Mouse (Mus musculus) 416B (cell line): ENCODE results near the gene Grin2c.

ENCODE experiments used
- DNase-seq: peaks from one replicate; pipeline ENCODE4 v3.0.0; 2011; ENCODE audit warnings: low read depth

Grin2c gene

GRCm38 (mm10) chr11:115231168-115231915 lies 35.7 kb downstream of the Grin2c start:
- DNase-seq = peak; percentile 62

DNA sequence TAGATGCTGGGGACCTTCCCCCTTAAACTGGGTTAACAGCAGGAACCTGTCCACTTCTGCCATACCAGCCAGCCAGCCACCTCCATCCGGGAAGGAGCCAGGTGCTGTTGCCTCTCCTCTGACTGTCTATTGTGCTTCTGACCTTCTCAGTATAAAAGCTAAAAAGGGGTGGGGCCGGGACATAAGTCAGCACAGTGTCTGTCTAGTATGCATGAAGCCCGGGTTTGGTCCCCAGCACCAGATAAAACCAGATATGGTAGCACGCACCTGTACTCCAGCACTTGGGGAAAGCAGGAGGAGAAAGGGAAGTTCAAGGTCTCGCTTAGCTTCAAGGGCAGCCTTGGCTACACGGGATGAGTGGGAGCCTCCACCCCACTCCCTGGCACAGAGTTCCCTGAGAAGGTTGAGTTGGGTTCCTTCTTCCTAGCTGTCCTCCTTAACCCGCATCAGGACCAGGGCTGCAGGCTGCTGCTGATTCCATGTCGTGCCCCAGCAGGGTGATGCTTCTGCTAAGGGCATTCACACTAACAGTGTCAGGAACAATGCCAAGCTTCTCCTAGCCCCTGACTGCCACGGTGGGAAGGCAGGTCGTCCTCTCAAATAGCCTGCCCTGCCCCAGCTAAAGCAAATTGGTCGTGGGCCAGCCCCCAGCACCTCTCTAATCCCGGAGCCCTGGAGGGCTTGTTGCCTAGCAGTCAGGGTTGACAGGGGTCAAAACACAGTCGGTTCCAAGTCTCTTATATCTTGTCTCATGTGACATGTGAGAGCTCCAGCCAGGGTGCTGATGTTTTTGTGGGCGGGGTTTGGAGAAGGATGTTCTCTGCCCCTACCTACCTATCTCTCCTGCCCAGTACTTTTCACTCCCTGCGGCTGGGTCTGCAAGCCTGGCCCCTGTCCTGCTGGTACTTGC lies 37.8 kb downstream of the Grin2c start:
- no peak for DNase-seq

DNA sequence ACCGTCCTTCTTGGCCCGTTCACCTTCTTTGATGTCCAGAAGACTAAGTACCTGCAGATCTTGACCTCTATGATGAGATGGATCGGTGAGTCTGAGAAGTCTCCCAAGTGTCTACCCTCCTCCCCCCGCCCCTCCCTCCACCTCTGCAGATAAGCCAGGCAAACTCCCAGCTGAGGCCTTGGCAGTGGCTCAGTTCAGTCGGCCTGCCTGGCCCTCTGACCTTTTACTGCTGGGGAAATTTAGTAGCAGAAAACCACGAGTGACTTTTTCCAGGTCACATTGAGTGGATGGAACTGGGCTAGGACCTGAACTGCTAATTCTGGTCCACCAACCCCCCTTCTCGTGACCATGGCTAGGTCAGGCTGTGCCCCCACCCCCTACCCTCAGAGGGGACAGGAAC lies 38.6 kb downstream of the Grin2c start:
- DNase-seq = no peak

GRCm38 (mm10) chr11:115227640-115228039 lies 39.4 kb downstream of the Grin2c start:
- DNase-seq = no peak

DNA sequence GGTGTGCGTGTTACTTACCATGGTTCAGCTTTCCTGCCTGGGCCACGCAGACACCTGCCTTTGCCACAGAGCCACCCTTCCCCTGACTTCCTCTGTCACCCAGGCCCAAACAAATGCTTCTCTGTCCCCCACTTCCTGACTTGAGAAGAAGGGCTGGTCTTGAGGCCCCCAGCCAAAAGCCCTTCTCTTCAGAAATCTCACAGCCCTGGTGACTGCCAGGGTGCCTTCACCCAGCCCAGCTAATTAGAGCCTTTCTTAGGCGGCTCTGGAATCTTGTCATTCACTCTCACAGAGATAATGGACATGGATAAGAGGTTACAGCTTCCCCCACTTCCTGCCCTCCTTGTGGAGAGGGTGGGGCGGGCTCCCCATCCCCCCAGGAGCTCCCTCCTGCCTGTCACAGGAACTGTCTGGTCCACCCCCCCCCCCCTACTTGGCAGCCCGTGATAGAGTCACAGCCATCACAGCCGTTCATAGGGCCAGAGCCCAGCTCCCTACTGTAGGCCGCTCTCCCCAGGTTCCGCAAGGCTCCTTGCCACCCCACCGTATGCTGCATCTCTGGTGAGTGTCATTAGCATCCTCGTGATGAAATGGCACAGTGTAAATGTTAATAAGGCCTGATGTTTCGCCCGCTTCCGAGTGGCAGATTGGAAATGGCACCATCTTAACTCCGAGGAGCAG lies 40.1 kb downstream of the Grin2c start:
- peak; percentile 11 for DNase-seq

- DNase-seq = no peak
Observed at GRCm38 (mm10) chr11:115225301-115225700, 41.7 kb downstream of the Grin2c start.

- DNase-seq = peak; percentile 43
Observed at GRCm38 (mm10) chr11:115224889-115225288, 42.2 kb downstream of the Grin2c start.

DNA sequence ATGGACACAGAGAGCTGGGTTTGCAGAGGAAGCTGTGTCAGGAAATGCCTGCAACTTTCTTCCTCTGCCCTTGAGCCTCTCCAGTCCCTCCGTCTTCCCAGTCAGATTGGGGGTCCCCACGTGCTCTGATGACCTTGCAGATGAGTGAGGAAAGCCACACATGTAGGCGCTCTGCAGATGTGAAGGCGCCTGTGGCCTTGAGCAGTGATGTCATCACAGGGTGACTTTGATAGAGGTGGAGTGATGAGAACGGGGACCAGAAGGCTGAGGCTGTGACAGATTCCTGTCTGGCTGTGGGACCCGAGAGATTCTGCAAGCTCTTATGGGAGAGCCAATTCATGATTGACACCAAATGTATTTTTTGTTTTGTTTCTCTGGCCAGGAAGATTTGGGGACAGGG lies 43.2 kb downstream of the Grin2c start:
- peak; percentile 63 for DNase-seq

GRCm38 (mm10) chr11:115223451-115223850 lies 43.6 kb downstream of the Grin2c start:
- DNase-seq = no peak

- DNase-seq = no peak
Observed at GRCm38 (mm10) chr11:115222570-115222969, 44.5 kb downstream of the Grin2c start.

DNA sequence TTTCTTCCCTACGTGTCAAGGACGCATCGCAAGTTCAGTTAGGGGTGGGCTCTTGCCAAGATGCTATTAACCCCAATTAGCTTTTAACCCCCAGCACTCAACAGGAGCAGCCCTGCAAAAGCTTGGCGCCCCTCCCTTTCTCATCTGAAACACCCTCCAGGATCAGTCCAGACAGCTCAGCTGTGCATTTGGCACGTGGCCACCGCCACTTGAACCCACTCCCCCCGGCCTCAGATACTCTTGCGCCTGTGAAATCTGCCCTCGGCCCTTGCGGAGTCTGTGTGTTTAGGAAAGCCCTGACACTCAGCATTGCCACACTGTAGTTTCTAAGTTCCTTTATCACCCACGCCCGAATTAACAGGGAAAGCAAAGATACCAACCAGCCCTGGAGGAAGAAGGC lies 45.0 kb downstream of the Grin2c start:
- no peak for DNase-seq

DNA sequence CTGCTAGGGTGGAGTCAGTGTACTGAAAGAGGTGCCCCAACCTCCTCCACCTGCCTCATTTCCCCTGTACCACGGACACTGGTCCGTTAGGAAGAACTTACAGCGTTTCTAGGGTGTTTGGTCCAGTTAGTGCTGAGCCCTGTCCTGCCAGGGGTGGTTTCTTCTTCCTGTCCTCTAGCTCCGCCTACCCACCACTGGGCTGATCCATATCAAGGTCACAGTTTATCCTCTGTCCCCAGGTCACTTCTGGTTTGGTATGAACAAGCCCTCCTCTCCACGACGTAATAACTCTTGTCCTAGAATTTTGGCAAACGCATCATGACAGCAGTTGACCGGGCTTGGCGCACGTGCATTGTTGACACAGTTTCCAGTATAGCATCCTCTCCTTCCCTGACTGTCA lies 47.4 kb downstream of the Grin2c start:
- DNase-seq = peak; percentile 85

DNA sequence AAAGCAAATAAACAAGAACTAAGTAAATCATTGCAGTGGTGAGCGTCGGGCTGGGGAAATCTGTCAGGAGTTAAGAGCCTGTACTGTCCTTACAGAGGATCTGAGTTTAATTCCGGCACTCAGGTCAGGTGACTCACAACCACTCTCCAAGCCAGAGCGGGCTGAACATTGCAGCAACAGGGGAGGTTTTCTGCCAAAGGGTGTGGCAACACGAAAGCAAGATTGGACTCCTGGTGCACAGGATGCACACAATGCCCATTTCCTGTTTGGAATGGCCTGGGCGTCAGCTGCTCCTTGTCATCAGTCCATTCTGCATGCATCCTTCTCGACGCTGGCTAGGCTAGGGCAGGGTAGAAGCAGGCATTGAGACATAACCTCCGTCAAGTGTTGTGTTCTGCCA lies 47.8 kb downstream of the Grin2c start:
- DNase-seq = peak; percentile 86

GRCm38 (mm10) chr11:115217439-115218410 lies 49.3 kb downstream of the Grin2c start:
- DNase-seq = no peak

DNA sequence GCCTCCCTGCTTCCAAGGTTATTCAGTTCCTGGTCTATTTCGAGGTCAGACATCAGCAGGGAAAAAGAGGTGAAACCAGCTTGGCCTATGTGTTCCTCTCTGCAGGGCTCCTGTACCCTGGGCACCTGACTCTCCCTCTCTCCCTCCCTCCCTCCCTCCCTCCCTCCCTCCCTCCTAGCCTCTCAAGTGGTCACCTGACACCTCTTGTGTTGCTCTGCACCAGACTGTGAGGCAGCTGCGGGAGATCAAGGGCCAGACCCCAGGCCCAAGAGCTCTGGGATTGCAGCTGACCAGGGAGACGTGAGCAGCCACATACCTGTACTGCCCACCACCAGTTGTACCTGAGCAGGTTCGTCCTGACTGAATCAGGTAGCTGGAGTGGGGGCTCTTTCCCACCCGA lies 51.9 kb downstream of the Grin2c start:
- DNase-seq = no peak

DNA sequence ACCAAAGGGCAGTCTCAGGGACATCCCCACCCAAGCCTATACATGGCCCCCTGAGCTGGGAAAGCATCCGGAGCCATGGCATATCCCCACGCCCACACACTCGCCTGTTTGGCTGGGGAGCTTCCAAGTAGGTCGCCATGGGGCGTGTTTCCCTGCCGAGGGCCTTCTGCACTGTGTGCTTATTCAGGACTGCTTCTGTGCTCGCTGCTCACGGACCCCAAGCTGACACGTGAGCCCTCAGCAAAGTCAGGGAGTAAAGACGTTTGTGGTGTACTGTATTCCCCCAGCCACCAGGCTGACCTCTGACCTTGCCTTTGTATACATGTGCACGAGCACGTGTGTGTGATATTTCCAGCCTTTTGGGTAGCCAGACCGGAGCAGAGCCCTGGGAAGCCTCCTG lies 54.9 kb downstream of the Grin2c start:
- DNase-seq = no peak

- no peak for DNase-seq
Observed at GRCm38 (mm10) chr11:115209958-115210357, 57.1 kb downstream of the Grin2c start.

- peak; percentile 32 for DNase-seq
Observed at GRCm38 (mm10) chr11:115208776-115209732, 58.0 kb downstream of the Grin2c start.

DNA sequence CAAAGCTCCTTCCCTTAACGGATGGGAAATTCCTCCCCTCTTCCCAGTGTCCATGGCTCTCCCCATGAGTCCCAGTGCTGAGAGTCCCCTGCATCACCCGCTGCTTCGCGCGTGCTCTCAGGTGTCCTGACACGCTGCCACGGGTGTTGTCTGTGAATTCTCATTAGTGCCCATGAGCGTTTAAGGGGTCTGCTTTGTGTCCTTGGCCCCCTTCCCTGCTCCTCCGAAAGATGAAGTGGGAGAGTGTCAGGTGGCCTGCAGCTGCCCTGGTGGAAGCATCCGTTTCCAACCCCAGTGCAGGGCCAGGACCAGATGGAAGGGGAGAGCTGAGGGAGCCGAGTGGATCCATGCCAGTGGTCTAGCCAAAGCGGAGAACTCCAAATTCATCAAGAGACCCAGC lies 58.9 kb downstream of the Grin2c start:
- DNase-seq = no peak

- DNase-seq = no peak
Observed at GRCm38 (mm10) chr11:115202756-115203155, 64.3 kb downstream of the Grin2c start.
